Mouse (Mus musculus) ES-Bruce4 (cell line): ENCODE results near the gene Slc24a2. TPM values are rescaled to one million over a fixed set of nuclear protein-coding genes. Genes with fewer than 3 reads are reported as not detected.

Experiments used
- H3K27ac ChIP-seq: 2 replicates; pipeline ENCODE4 v1.5.1; 2012; ENCODE audit warnings: low read length, inconsistent platforms; ENCODE audit not compliant: insufficient read depth
- H3K27me3 ChIP-seq: 2 replicates; pipeline ENCODE4 v1.6.1; 2012; ENCODE audit warnings: mild to moderate bottlenecking, low read length, inconsistent platforms; ENCODE audit not compliant: control insufficient read depth, poor library complexity, insufficient read depth, severe bottlenecking
- H3K36me3 ChIP-seq: 2 replicates; pipeline ENCODE4 v1.6.1; 2012; ENCODE audit warnings: inconsistent platforms, mild to moderate bottlenecking, low read length, moderate library complexity; ENCODE audit not compliant: control insufficient read depth, poor library complexity, insufficient read depth, severe bottlenecking
- H3K4me1 ChIP-seq: one replicate; pipeline ENCODE4 v1.8.1; 2011; ENCODE audit warnings: low read length; ENCODE audit not compliant: control insufficient read depth, insufficient read depth
- H3K4me3 ChIP-seq: 2 replicates; pipeline ENCODE4 v1.5.1; 2011; ENCODE audit warnings: low read depth, mild to moderate bottlenecking, low read length
- H3K9ac ChIP-seq: 2 replicates; pipeline ENCODE4 v1.6.1; 2012; ENCODE audit warnings: low read depth, mild to moderate bottlenecking, inconsistent platforms; ENCODE audit not compliant: poor library complexity, severe bottlenecking
- H3K9me3 ChIP-seq: replicated peaks from 2 replicates; pipeline ENCODE4 v1.6.1; 2012; ENCODE audit warnings: mild to moderate bottlenecking, low read length, inconsistent platforms; ENCODE audit not compliant: control insufficient read depth, poor library complexity, insufficient read depth, severe bottlenecking
- CTCF ChIP-seq: IDR thresholded peaks from one replicate; pipeline ENCODE4 v1.8.1; 2011; ENCODE audit warnings: low read depth, low read length
- EP300 ChIP-seq: IDR thresholded peaks from 2 replicates; pipeline ENCODE4 v1.6.1; 2011; ENCODE audit warnings: low read depth, low read length; ENCODE audit not compliant: insufficient read depth
- POLR2A ChIP-seq: IDR thresholded peaks from one replicate; pipeline ENCODE4 v1.8.1; 2011; ENCODE audit warnings: low read length; ENCODE audit not compliant: insufficient read depth
- polyA plus RNA-seq: library from polyadenylated mRNA; stranded (reverse); fragments of >200 nt; gene quantifications from 2 replicates; pipeline ENCODE4 v1.2.4, GENCODE M21; 2011; ENCODE audit warnings: low read depth; ENCODE audit not compliant: missing spikeins, insufficient read depth, insufficient read length

Gene Slc24a2
- polyA plus RNA-seq, 1 experiment = not detected

- H3K27ac ChIP-seq = no peak overlapping the region
- no peaks in the 10 kb centered on the region for H3K36me3 ChIP-seq
- H3K27me3 ChIP-seq = no peaks in the 10 kb centered on the region; the same call in 1 of the 2 replicates
- no peak overlapping the region for H3K9ac ChIP-seq
- TF ChIP-seq EP300 = no peak
- no peak for TF ChIP-seq POLR2A
- TF ChIP-seq CTCF = no peak
- no peaks in the 10 kb centered on the region for H3K9me3 ChIP-seq
- H3K4me1 ChIP-seq = no peaks in the 10 kb centered on the region
- H3K4me3 ChIP-seq = no peak overlapping the region
Measured at GRCm38 (mm10) chr4:87065227-87065626, 165.1 kb downstream of the Slc24a2 start.

GRCm38 (mm10) chr4:87064561-87064960 lies 165.7 kb downstream of the Slc24a2 start:
- no peaks in the 10 kb centered on the region for H3K4me1 ChIP-seq
- no peak for TF ChIP-seq CTCF
- TF ChIP-seq POLR2A = no peak
- no peak for TF ChIP-seq EP300
- H3K9me3 ChIP-seq = no peaks in the 10 kb centered on the region
- H3K36me3 ChIP-seq = no peaks in the 10 kb centered on the region
- no peak overlapping the region for H3K27ac ChIP-seq
- H3K27me3 ChIP-seq = no peaks in the 10 kb centered on the region; the same call in none of the 2 replicates
- no peak overlapping the region for H3K4me3 ChIP-seq
- no peak overlapping the region for H3K9ac ChIP-seq

- Histone ChIP-seq H3K9me3 (no peaks in the 10 kb centered on the region), H3K27me3 (no peaks in the 10 kb centered on the region; the same call in 1 of the 2 replicates), H3K36me3 (no peaks in the 10 kb centered on the region), H3K27ac (no peak overlapping the region), H3K9ac (no peak overlapping the region), H3K4me1 (no peaks in the 10 kb centered on the region), H3K4me3 (no peak overlapping the region)
- no peak for TF ChIP-seq CTCF
- TF ChIP-seq POLR2A = no peak
- no peak for TF ChIP-seq EP300
Measured at GRCm38 (mm10) chr4:87062771-87063253, 167.5 kb downstream of the Slc24a2 start.

GRCm38 (mm10) chr4:87061696-87062095 lies 168.6 kb downstream of the Slc24a2 start:
- no peaks in the 10 kb centered on the region; the same call in 1 of the 2 replicates for H3K27me3 ChIP-seq
- H3K4me3 ChIP-seq = no peak overlapping the region
- H3K9ac ChIP-seq = no peak overlapping the region
- no peaks in the 10 kb centered on the region for H3K4me1 ChIP-seq
- no peak overlapping the region for H3K27ac ChIP-seq
- H3K9me3 ChIP-seq = no peaks in the 10 kb centered on the region
- TF ChIP-seq POLR2A = no peak
- TF ChIP-seq EP300 = no peak
- TF ChIP-seq CTCF = no peak
- no peaks in the 10 kb centered on the region for H3K36me3 ChIP-seq

- no peak overlapping the region for H3K9ac ChIP-seq
- no peaks in the 10 kb centered on the region for H3K4me1 ChIP-seq
- H3K27ac ChIP-seq = no peak overlapping the region
- TF ChIP-seq CTCF (no peak), EP300 (no peak), POLR2A (no peak)
- H3K27me3 ChIP-seq = no peaks in the 10 kb centered on the region; the same call in 1 of the 2 replicates
- H3K4me3 ChIP-seq = no peak overlapping the region
- H3K36me3 ChIP-seq = no peaks in the 10 kb centered on the region
- no peaks in the 10 kb centered on the region for H3K9me3 ChIP-seq
Measured at GRCm38 (mm10) chr4:87057572-87057971, 172.7 kb downstream of the Slc24a2 start.

- Histone ChIP-seq H3K36me3 (no peaks in the 10 kb centered on the region), H3K4me3 (no peak overlapping the region), H3K27me3 (no peaks in the 10 kb centered on the region; the same call in 1 of the 2 replicates), H3K4me1 (no peaks in the 10 kb centered on the region), H3K9me3 (no peaks in the 10 kb centered on the region), H3K9ac (no peak overlapping the region), H3K27ac (no peak overlapping the region)
- TF ChIP-seq CTCF (no peak), EP300 (no peak), POLR2A (no peak)
Measured at GRCm38 (mm10) chr4:87055768-87056167, 174.5 kb downstream of the Slc24a2 start.
